Mouse (Mus musculus) Patski (cell line): ENCODE measurements around the gene Il21r. TPM values are rescaled to one million over a fixed set of nuclear protein-coding genes. Genes with fewer than 3 reads are reported as not detected.

ENCODE experiments used
- ATAC-seq: fragments of 100-300 bp; one replicate; pipeline ENCODE4 v1.8.0; 2021
- CTCF ChIA-PET: fragments of 350-600 bp; sonication (Branson Sonifier 250); formaldehyde crosslinking; loops from one replicate; lab custom pipeline; 2022; ENCODE audit warnings: inconsistent platforms; lab: Charles Lee
- POLR2A ChIA-PET: fragments of 350-600 bp; sonication (Branson Sonifier 250); formaldehyde crosslinking; loops from one replicate; lab custom pipeline; 2022; ENCODE audit warnings: antibody characterized with exemption, inconsistent platforms; lab: Charles Lee
- DNase-seq: peaks from one replicate; pipeline ENCODE4 v3.0.0-alpha.2; 2011; ENCODE audit warnings: low read depth, low spot score
- H3K27me3 ChIP-seq: fragments of 371-371 bp; one replicate; pipeline ENCODE4 v1.5.1; 2021
- CTCF ChIP-seq: fragments of 100-300 bp; IDR thresholded peaks from one replicate; pipeline ENCODE4 v1.5.1; 2021
- in situ Hi-C: fragments of 300-500 bp; cut with MboI; formaldehyde crosslinking; loops from 3 replicates; pipeline ENCODE4 v1.11.1; 2018; ENCODE audit warnings: low pct_unique_long_range_greater_than_20kb, mixed read lengths
- polyA plus RNA-seq: library from polyadenylated mRNA; unstranded; gene quantifications from one replicate; pipeline ENCODE4 v1.2.3, GENCODE M21; 2021

Il21r gene
- polyA plus RNA-seq, 1 experiment from 2014 or later, result not detected

DNA sequence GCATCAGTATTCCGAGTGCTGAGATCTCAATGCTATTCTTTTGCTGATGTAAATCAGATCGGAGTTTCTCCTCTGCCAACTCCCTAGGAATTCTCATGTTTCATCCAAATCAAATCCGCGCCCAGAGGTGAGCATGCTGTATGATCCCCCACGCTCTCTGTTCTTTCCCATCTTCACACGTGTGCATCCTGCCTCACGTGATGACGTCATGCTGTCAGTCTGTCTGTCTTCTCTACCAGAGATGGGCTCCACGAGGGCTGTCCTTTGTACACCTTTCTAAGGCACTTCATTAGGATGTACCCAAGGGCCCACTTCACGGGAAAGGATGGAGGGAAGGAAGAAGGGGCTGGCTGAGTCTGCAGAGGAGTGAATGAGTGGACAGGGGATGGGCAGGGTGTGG lies 3.1 kb upstream of the Il21r start:
- in situ Hi-C loops, result no loop called here
- TF ChIP-seq CTCF, result no peak
- no peak for ATAC-seq
- DNase-seq, result no peak
- ChIA-PET POLR2A (no interaction called here), CTCF (no interaction called here)
- H3K27me3 ChIP-seq, result peaks cover 3% of the 10 kb centered on the region

DNA sequence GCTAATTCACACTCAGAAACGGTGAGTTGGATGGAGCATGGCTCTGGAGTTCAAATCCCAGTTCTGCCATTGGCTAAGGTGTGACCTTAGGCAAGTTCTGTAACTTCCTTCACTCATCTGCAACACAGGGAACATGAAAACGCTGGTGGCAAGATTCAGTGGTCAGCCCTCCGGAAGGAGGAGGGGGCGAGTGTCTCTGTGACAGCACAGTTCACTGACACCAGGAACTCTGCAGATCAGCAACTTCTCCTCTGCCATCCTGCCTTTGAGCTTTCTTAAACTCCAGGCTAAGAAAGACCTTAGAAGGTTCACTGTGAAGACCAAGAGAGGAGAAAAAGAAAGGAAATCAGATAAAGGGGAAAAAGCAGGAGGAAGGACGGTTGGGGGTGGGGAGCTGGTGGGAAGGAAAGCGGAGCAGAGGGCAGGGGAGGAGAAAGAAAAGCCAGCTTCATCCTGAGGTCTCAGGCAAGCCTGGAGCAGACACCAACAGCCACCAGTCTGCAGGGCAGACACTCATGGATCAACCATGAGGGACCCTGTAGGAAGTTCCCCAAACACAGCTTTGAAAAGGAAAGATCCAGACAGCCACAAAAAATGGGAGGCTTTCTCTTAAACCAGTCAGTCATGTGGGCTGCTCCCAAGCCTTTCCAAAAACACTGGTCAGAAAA lies 2.5 kb upstream of the Il21r start:
- ATAC-seq (no peak), DNase-seq (no peak)
- peaks cover 3% of the 10 kb centered on the region for H3K27me3 ChIP-seq
- TF ChIP-seq CTCF, result no peak
- CTCF ChIA-PET, result no interaction called here
- POLR2A ChIA-PET, result no interaction called here
- in situ Hi-C loops, result no loop called here

DNA sequence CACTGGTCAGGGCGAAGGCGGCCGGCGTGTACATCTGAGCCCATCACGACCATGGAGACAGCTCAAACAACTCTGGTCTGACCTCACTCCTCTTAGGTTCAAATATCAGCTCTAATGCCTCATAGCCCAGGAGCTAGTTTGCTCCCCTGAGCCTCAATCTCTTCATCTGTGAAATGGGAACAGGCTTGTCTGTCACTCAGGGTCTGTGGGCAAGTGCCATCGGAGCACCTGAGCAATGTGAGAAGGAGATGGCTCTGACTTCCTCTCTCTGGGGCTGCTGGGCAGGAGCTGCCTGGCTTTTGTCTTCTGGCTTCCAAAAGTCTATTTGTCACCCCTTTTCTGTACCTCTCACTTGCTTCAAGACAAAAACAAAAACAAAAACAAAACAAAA lies 2.0 kb upstream of the Il21r start:
- no peak for TF ChIP-seq CTCF
- ATAC-seq (no peak), DNase-seq (no peak)
- POLR2A ChIA-PET, result no interaction called here
- H3K27me3 ChIP-seq, result peaks cover 3% of the 10 kb centered on the region
- CTCF ChIA-PET, result no interaction called here
- in situ Hi-C loops, result no loop called here

DNA sequence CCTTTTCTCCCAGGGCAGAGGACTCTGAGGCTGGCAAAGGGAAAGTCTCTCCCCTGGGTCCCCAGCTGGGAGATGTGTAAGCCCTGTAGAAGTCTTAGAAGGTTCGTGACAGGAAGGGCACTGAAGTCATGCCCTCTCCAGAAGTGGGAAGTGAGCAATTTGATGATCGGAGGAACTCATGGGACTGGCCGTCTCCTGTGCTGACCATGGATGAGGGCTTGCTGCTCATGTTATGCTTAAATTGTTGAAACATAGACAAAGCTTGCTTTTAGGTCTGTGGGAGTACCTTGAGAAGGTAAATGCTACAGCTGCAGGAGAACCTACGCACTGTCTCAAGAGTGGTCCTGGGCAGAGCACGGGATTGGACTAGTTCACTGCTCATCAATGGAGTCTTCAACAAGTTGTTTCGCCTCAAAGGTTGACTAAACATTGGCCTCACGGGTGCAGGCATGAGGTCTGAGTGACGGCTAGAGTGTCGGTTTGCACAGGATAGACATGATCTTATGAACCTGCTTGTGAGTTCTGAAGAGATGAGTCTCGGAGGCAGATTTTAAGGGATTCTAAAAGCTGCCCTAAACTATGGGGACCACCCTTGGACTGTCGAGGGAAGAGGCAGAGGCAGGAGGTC lies 1.3 kb upstream of the Il21r start:
- H3K27me3 ChIP-seq, result peaks cover 3% of the 10 kb centered on the region
- no peak for ATAC-seq
- POLR2A ChIA-PET, result no interaction called here
- TF ChIP-seq CTCF, result no peak
- CTCF ChIA-PET, result no interaction called here
- DNase-seq, result no peak
- in situ Hi-C loops, result no loop called here

DNA sequence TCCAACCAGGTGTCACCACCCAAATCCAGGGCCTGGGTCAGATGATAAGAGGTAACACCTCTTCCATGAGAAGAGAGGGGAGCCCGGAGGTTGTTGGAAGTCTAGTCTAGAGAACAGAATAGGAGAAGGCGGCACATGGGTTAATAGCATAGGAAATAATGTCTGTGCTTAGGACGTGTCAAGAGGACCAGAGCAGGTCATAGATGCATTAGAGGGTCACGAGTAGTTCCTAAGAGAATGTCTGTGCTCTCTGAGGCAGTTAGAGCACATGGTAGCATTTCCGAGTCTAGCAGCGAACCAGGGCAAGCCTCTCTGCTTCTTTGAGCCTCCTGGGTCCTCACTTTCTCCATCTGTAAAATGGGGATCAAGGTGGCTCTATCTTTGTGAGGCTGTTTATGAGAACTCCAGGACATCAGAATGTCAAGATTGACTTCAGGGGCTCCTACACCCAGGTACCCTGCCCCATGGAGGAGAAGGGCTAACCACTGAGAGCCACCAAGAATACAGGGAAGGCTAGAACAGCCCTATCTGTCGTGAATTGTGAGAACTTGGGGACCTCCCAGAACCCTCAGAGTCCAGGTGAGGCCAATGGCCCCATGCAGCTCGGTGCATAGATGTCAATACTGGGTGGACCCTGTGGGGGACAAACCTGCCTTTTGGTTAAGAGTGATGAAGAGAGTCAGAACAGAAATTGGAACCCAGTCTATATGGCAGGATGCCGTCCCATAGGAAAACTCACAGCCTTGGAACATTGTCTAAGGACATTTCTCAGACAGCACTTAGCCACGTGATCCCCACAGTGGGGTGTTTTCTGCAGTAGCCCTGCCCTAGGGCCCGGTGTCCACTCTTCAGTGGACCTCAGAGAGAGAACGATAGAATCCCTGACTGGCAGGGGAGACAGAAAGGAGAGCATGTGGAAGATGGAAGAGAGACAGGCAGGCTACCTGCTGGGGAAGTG lies 1.4 kb downstream of the Il21r start:
- POLR2A ChIA-PET, result no interaction called here
- CTCF ChIA-PET, result no interaction called here
- in situ Hi-C loops, result no loop called here
- peaks cover 3% of the 10 kb centered on the region for H3K27me3 ChIP-seq
- TF ChIP-seq CTCF, result no peak
- ATAC-seq (no peak), DNase-seq (no peak)

DNA sequence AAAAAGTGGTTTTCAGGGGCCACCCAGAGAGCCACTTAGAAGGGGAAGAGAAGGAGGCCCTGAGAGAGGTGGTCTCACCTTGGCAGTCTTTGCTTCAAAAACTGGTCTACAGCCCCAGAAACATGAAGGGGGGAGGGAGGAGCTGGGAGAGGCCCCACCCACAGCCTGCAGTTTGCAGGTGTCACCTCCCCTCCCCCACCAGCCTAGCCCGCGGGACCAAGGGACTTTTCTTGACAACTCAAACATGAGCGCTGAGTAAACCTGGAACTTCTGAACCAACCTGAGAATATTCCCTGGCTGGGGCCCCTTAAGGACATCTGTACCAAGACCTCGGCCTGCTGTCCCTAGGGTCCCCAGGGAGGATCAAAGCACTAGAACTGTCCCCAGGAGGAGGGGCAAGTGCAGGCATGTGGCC lies 2.5 kb downstream of the Il21r start:
- ATAC-seq, result no peak
- in situ Hi-C loops, result no loop called here
- ChIA-PET CTCF (no interaction called here), POLR2A (no interaction called here)
- TF ChIP-seq CTCF, result no peak
- DNase-seq, result no peak
- H3K27me3 ChIP-seq, result peaks cover 3% of the 10 kb centered on the region

DNA sequence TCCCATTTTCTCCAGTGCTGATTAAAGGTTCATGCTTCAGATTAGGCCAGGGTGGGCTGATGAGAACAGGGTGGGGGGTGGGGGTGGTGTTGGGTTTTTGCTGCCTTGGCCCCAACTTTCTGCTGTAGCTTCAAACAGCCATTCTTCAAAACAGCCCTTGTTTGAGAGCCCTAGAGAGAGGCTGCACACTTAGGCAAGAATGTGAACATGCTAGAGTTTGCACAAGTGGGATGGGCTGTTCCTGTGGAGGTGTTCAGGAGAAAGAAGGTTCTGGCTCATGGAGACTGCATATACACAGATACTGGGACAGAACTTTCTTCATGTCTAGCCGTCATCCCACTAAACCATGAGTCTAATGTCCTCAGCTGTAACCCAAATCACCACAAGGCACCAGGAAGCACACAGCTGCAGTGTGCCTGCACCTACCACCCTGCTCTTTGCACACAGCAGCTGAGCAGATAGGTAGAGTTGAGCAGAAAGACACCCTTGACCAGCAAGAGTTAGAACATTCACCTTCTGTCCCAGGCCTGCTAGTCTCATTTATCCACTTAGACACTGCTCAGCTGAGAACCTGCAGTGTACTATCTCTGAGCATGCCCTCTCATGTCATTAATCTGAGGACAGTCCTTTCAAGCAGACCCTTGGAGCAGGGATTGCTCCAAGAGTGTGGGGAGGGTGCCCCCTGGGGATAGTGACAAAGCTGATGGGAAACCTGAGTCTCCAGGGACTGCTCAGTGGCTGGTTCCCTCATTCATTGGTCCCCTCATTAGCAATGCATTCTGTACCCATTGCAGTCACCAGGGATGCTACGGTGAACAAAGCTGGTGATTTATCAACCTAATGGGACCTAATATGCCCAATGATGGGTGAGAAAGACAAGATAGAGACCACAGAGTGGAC lies 3.3 kb downstream of the Il21r start:
- no peak for ATAC-seq
- no peak for TF ChIP-seq CTCF
- in situ Hi-C loops, result no loop called here

DNA sequence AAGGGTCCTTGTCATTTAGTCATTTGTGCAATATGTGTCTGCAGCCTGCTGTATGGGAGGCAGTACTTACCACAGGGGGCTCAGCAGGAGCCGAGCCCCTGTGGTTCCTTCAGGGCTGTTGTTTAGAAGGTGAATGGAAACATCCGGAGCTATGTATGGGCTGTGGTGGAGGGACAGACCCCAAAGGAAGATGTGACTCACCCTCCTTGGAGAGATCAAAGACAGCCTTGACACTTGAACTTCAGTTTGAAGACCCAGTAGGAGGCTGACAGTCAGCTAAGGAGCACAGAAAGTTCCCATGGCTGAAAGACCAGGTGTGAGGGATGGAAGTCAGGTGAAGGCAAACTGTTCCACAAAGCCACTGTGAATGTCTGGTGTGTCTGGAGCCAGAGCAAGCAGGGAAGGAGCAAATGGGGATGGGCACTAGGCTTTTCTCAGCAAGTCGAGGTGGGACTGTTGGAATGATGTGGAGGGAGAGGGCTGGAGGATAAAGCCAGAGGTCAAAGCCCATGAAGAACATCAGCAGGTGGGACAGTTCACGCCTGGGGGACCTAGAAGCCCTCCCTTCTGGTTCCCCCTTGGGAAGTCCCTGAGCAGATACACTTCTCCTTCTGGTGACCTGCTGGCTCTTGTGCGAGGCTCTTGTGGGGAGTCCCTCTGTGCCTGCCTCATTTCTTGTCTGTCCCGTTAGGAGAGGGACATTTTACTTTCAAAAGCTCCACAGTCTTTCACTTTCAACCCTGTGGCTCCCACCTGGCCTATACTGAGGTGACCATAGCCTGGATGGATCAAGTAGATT lies 4.4 kb downstream of the Il21r start:
- TF ChIP-seq CTCF, result no peak
- H3K27me3 ChIP-seq, result peaks cover 3% of the 10 kb centered on the region
- in situ Hi-C loops, result no loop called here
- ChIA-PET POLR2A (no interaction called here), CTCF (no interaction called here)
- ATAC-seq (no peak), DNase-seq (no peak)

More for the DNA sequence above, 3.3 kb downstream of the Il21r start:
- ChIA-PET CTCF (no interaction called here), POLR2A (no interaction called here)
- peaks cover 3% of the 10 kb centered on the region for H3K27me3 ChIP-seq
- no peak for DNase-seq

DNA sequence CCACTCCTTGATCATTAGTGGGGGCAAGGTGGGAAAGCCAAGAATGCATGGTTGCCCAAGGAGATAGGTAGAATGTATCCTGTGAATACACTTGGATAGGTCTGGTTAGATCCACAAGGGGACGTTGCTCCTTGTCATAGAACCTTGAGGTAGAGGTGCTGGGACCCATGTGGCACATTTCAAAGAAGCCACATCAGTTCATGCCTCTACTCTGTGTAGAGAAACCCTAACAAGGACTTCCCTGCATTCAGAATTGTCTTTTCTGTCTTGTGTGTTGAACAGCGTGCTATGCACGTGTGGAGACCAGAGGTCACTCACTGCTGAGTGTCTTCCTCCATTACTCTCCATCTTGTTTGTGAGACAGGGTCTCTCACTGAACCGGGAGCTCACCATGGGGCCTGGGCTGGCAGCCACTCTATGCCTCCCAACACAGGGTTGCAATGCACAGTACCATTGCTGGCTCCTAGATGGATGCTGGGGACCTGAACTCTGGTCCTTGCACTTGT lies 5.0 kb downstream of the Il21r start:
- ChIA-PET CTCF (no interaction called here), POLR2A (no interaction called here)
- TF ChIP-seq CTCF, result no peak
- no peak for ATAC-seq
- in situ Hi-C loops, result no loop called here
- DNase-seq, result no peak
- peaks cover 3% of the 10 kb centered on the region for H3K27me3 ChIP-seq
